Mouse (Mus musculus) regulatory T cell (primary cell): ENCODE measurements around the gene Gm21118.
"Not testable (repeated sequence)": the region's sequence is repeated elsewhere in the genome, so short reads cannot be mapped to it uniquely, and the experiment has no call there.

Experiments used
- in situ Hi-C: fragments of 300-600 bp; cut with MboI, MseI; formaldehyde crosslinking; loops from one replicate; pipeline ENCODE4 v1.15.1; 2025; ENCODE audit warnings: high pct_unique_total_duplicates

Gene Gm21118

GRCm38 (mm10) chrY:70273542-70273941, at the start of gene Gm21118:
Gm21118 (minus strand) TSS chrY:70273642.
- in situ Hi-C loops = not testable (repeated sequence)

GRCm38 (mm10) chrY:70303187-70303586, 29.7 kb upstream of the Gm21118 start, which contains the start of the genes Gm29423 and Gm29644:
Gm29423 (minus strand) TSS chrY:70303287.
Gm29644 (minus strand) TSS chrY:70303343.
- in situ Hi-C loops = not testable (repeated sequence)
